Comparison of ENCODE assay signal across 8 mouse cellular contexts in the genomic region with DNA sequence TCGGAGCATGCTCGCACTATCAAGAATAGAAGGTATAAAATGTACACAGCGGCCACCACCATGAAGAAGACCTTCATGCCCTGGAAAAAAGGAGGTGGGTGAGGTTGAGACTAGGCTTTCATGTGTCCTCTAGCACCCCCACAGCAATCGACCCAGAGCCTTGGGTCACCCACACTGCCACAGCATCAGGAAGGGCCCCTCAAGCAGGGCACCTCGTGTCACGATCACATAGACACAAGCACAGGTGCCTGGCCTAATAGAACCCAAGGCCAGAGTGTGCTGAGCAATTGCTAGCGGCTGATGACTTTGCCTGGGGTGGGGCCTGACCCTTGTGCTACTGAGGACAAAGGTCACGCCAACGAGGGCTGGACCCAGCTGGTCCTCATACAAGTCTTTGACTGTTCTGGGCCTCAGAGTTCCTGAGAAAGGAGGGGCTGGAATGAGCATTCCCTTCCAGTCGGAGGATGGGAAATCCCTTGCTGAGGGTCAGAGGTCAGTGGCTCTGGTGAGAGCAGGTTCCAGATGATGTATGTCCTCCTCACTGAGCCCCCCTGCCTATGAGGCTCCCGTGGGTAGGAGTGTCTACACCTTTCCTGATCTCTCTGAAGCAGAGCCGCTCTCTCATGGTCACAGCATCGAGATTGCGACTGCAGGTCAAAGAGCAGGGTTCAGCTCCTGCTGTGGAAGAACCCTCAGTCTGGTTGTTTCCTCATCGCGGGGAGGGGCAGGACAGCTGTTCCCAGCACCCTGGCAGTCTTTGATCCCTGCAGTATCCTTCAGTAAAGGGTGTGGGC. TPM values are rescaled to one million over a fixed set of nuclear protein-coding genes. Genes with fewer than 3 reads are reported as not detected.
DNase-seq lines count a peak whose midpoint lies in the region; ATAC-seq and TF ChIP-seq lines count a peak whose summit lies in the region.
"Not testable (repeated sequence)": the region's sequence is repeated elsewhere in the genome, so short reads cannot be mapped to it uniquely, and the experiment has no call there.

No protein-coding gene starts in this region.

- H3K4me2 ChIP-seq in embryonic facial prominence, embryonic 15.5 days (replicated peaks); intestine, embryonic 14.5 days (ENCODE audit: low read length); kidney, embryonic 15.5 days; liver, embryonic 12.5 days; liver, postnatal 0 days (ENCODE audit: low read depth, low read length); stomach, embryonic 15.5 days: not testable (repeated sequence)

- H3K9me3 ChIP-seq in embryonic facial prominence, embryonic 15.5 days (replicated peaks); intestine, embryonic 14.5 days (ENCODE audit: control insufficient read depth, low read length); kidney, embryonic 15.5 days (replicated peaks); liver, embryonic 12.5 days (replicated peaks); liver, postnatal 0 days (ENCODE audit: low read length); stomach, embryonic 15.5 days: not testable (repeated sequence)

- H3K36me3 ChIP-seq in embryonic facial prominence, embryonic 15.5 days; intestine, embryonic 14.5 days (ENCODE audit: control insufficient read depth, insufficient read depth, low read length); kidney, embryonic 15.5 days; liver, embryonic 12.5 days; liver, postnatal 0 days (replicated peaks; ENCODE audit: insufficient read depth, low read length); stomach, embryonic 15.5 days: not testable (repeated sequence)

- H3K9ac ChIP-seq in embryonic facial prominence, embryonic 15.5 days; intestine, embryonic 14.5 days (ENCODE audit: low read length); kidney, embryonic 15.5 days; liver, embryonic 12.5 days; liver, postnatal 0 days (replicated peaks); stomach, embryonic 15.5 days: not testable (repeated sequence)

- TF ChIP-seq EP300 in liver, postnatal 0 days (IDR thresholded peaks at IDR 0.05; ENCODE audit: low read depth) = not testable (repeated sequence)

- ATAC-seq in embryonic facial prominence, embryonic 15.5 days (ENCODE audit: insufficient number of reproducible peaks, low FRiP score, low TSS enrichment, low read depth) = 0 out of 2 replicates have a peak, but pooled peaks have one; percentile 5
- ATAC-seq in intestine, embryonic 14.5 days (replicated peaks; ENCODE audit: low FRiP score, low TSS enrichment, low read depth) = peak; percentile 61
- ATAC-seq in kidney, embryonic 15.5 days (replicated peaks; ENCODE audit: low FRiP score) = peak; percentile 50
- peak; percentile 49 for ATAC-seq in liver, embryonic 12.5 days
- ATAC-seq in liver, postnatal 0 days = peak; percentile 69
- peak; percentile 51 for ATAC-seq in stomach, embryonic 15.5 days (ENCODE audit: insufficient read depth, low FRiP score, low read depth)

- H3K27me3 ChIP-seq in embryonic facial prominence, embryonic 15.5 days; intestine, embryonic 14.5 days (replicated peaks; ENCODE audit: control insufficient read depth, insufficient read depth, low read length); kidney, embryonic 15.5 days; liver, embryonic 12.5 days (replicated peaks); liver, postnatal 0 days (ENCODE audit: insufficient read depth, low read length); stomach, embryonic 15.5 days (replicated peaks): not testable (repeated sequence)

- not testable (repeated sequence) for TF ChIP-seq CTCF in liver, postnatal 0 days (IDR thresholded peaks at IDR 0.05; ENCODE audit: low read depth)

- H3K4me3 ChIP-seq in embryonic facial prominence, embryonic 15.5 days (replicated peaks); intestine, embryonic 14.5 days (ENCODE audit: low read depth, low read length); kidney, embryonic 15.5 days (replicated peaks); liver, embryonic 12.5 days; liver, postnatal 0 days (ENCODE audit: low read depth, low read length); stomach, embryonic 15.5 days (replicated peaks): not testable (repeated sequence)

- peak; percentile 59 for DNase-seq in ZHBTc4 (ENCODE audit: low read depth, low spot score)
- DNase-seq in intestine, embryonic 14.5 days (ENCODE audit: low spot score); liver, postnatal 0 days: not testable (repeated sequence)
- DNase-seq in neural tube, embryonic 10.5 days (ENCODE audit: extremely low spot score, low spot score) = peak; percentile 19

- H3K4me1 ChIP-seq in embryonic facial prominence, embryonic 15.5 days; intestine, embryonic 14.5 days (replicated peaks; ENCODE audit: control insufficient read depth, insufficient read depth, low read length); kidney, embryonic 15.5 days; liver, embryonic 12.5 days; liver, postnatal 0 days (ENCODE audit: insufficient read depth); stomach, embryonic 15.5 days: not testable (repeated sequence)

- not testable (repeated sequence) for H3K27ac ChIP-seq in embryonic facial prominence, embryonic 15.5 days (replicated peaks); intestine, embryonic 14.5 days (ENCODE audit: low read depth); kidney, embryonic 15.5 days; liver, embryonic 12.5 days; liver, postnatal 0 days (ENCODE audit: low read depth); stomach, embryonic 15.5 days

- 54% methylated on average over 11 of the region's 16 CpGs for WGBS in embryonic facial prominence, embryonic 15.5 days
- 69% methylated on average over 7 of the region's 16 CpGs for WGBS in intestine, embryonic 14.5 days
- WGBS in kidney, embryonic 15.5 days = 53% methylated on average over 12 of the region's 16 CpGs
- 64% methylated on average over 12 of the region's 16 CpGs for WGBS in liver, embryonic 12.5 days (ENCODE audit: insufficient replicate concordance)
- 73% methylated on average over 8 of the region's 16 CpGs for WGBS in liver, postnatal 0 days (ENCODE audit: insufficient replicate concordance)
- 57% methylated on average over 11 of the region's 16 CpGs for WGBS in stomach, embryonic 15.5 days

RNA-seq across cellular contexts. Expression of a gene that starts 16.1 kb away (rescaled TPM):
- polyA plus RNA-seq in embryonic facial prominence, embryonic 15.5 days (2015; fragmentation: Nextera tagmentation; extraction: Ambion mirVana) = 467 and 526 TPM in 2 replicates
- polyA plus RNA-seq in intestine, embryonic 14.5 days (2014; fragmentation: Nextera tagmentation; extraction: Ambion mirVana) = 613 and 620 TPM in 2 replicates
- 445 and 456 TPM in 2 replicates for polyA plus RNA-seq in kidney, embryonic 15.5 days (2015; fragmentation: Nextera tagmentation; extraction: Ambion mirVana)
- polyA plus RNA-seq in liver, embryonic 12.5 days (2016; fragmentation: Nextera tagmentation; extraction: Ambion mirVana) = 229 and 235 TPM in 2 replicates
- 164 and 165 TPM in 2 replicates for polyA plus RNA-seq in liver, postnatal 0 days (2015; fragmentation: Nextera tagmentation; extraction: Ambion mirVana)
- 461 and 518 TPM in 2 replicates for polyA plus RNA-seq in stomach, embryonic 15.5 days (2015; fragmentation: Nextera tagmentation; extraction: Ambion mirVana)

Comparison
In these comparisons a context has a peak if more than half of its experiments do, and no peak if none do; other contexts are left out.
1. ATAC-seq: peak in every context shown above with its lines; median percentile 69 in liver, postnatal 0 days; 61 in intestine, embryonic 14.5 days; 51 in stomach, embryonic 15.5 days; 50 in kidney, embryonic 15.5 days; 49 in liver, embryonic 12.5 days; 5 in embryonic facial prominence, embryonic 15.5 days.